Mouse (Mus musculus): ENCODE measurements around the gene 9130409I23Rik. TPM values are rescaled to one million over a fixed set of nuclear protein-coding genes. Genes with fewer than 3 reads are reported as not detected.

The 9130409I23Rik gene
- polyA plus RNA-seq, 1 experiment: not detected

GRCm38 (mm10) chr1:181009754-181010153, 41.3 kb upstream of the 9130409I23Rik start:
- peak overlapping the region; percentile 65 for H3K27ac ChIP-seq (ENCODE audit: control insufficient read depth, insufficient read depth, low read depth, low read length)
- H3K36me3 ChIP-seq (ENCODE audit: control insufficient read depth, insufficient read depth, low read length): no peaks in the 10 kb centered on the region
- TF ChIP-seq POLR2A (IDR thresholded peaks at IDR 0.05; ENCODE audit: control insufficient read depth, low read depth, low read length) (no peak), CTCF (IDR thresholded peaks at IDR 0.05; ENCODE audit: control insufficient read depth, insufficient read depth, insufficient replicate concordance, low read depth, low read length) (0 out of 2 replicates have a peak, but pooled peaks have one; percentile 10)
- no peaks in the 10 kb centered on the region for H3K27me3 ChIP-seq (ENCODE audit: control insufficient read depth, insufficient read depth, low read length)
- no peak overlapping the region for H3K4me3 ChIP-seq (ENCODE audit: control insufficient read depth, low read depth, low read length)
- H3K4me1 ChIP-seq (ENCODE audit: control insufficient read depth, insufficient read depth, low read length): peaks cover 4% of the 10 kb centered on the region

DNA sequence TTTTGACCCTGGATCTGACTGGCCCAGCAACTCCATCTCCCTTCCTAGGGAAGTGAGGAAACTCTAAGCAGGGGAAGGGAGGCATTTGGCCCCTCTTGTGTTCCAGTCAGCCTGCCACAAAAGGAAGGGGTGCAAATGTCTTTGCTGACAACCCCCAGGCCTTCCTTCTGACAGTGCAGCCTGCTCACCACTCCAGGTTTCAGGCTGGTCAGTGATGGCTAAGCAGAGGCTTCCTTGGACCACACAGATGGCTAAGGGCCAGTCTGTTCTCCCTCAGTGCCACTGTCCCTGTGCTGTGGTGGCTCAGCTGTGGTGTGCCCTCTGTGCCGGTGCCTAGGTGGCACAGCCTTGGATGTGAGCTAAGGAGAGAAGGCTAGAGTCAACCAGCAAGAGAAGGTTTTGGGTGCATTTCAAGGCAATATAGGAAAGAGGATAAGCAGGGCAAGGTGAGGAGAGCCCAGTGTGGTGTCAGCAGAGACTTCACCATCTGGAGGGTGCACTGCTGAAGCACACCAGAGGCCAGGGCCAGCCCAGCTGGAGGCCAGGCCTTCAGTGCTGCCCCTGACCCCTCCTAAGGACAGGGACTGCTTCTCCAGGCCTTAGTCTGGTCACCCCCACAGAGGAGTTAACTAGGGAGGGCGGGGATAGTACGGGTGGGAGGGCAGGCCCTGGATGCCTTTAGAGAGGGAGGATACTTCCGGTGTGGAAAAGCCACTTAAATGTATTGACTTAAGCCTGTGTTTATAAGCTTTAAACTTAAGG, 40.7 kb upstream of the 9130409I23Rik start:
- Histone ChIP-seq H3K36me3 (ENCODE audit: control insufficient read depth, insufficient read depth, low read length) (no peaks in the 10 kb centered on the region), H3K27ac (ENCODE audit: control insufficient read depth, insufficient read depth, low read depth, low read length) (peak overlapping the region; percentile 65), H3K4me3 (ENCODE audit: control insufficient read depth, low read depth, low read length) (no peak overlapping the region), H3K4me1 (ENCODE audit: control insufficient read depth, insufficient read depth, low read length) (peaks cover 4% of the 10 kb centered on the region), H3K27me3 (ENCODE audit: control insufficient read depth, insufficient read depth, low read length) (no peaks in the 10 kb centered on the region)
- TF ChIP-seq POLR2A (IDR thresholded peaks at IDR 0.05; ENCODE audit: control insufficient read depth, low read depth, low read length): no peak
- no peak for TF ChIP-seq CTCF (IDR thresholded peaks at IDR 0.05; ENCODE audit: control insufficient read depth, insufficient read depth, insufficient replicate concordance, low read depth, low read length)

DNA sequence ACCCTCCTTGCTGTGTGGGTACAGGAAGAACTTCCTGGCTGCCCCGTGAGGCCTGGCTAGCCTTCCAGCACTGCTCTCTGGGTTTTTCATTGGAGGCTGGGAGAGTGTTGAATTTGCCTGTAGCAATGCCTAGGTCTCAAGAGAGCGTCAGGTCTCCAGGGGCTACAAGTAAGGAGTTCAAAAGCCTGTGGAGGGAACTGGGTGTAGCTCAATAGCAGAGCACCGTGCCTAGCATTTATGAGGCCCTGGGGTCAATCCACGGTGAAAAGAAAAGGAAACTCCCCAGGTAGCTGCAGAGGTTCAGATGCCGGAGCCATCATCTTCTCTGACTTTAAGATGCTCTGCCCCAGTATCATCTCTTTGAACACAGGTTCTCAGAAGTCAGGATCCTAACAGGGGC, 39.4 kb upstream of the 9130409I23Rik start:
- no peaks in the 10 kb centered on the region for H3K27me3 ChIP-seq (ENCODE audit: control insufficient read depth, insufficient read depth, low read length)
- no peak overlapping the region for H3K4me3 ChIP-seq (ENCODE audit: control insufficient read depth, low read depth, low read length)
- H3K27ac ChIP-seq (ENCODE audit: control insufficient read depth, insufficient read depth, low read depth, low read length): peak overlapping the region; percentile 50
- no peaks in the 10 kb centered on the region for H3K36me3 ChIP-seq (ENCODE audit: control insufficient read depth, insufficient read depth, low read length)
- TF ChIP-seq CTCF (IDR thresholded peaks at IDR 0.05; ENCODE audit: control insufficient read depth, insufficient read depth, insufficient replicate concordance, low read depth, low read length) (no peak), POLR2A (IDR thresholded peaks at IDR 0.05; ENCODE audit: control insufficient read depth, low read depth, low read length) (no peak)
- H3K4me1 ChIP-seq (ENCODE audit: control insufficient read depth, insufficient read depth, low read length): peaks cover 5% of the 10 kb centered on the region

GRCm38 (mm10) chr1:181012416-181012815, 38.6 kb upstream of the 9130409I23Rik start:
- TF ChIP-seq CTCF (IDR thresholded peaks at IDR 0.05; ENCODE audit: control insufficient read depth, insufficient read depth, insufficient replicate concordance, low read depth, low read length) (no peak), POLR2A (IDR thresholded peaks at IDR 0.05; ENCODE audit: control insufficient read depth, low read depth, low read length) (no peak)
- Histone ChIP-seq H3K27ac (ENCODE audit: control insufficient read depth, insufficient read depth, low read depth, low read length) (peak overlapping the region; percentile 32), H3K27me3 (ENCODE audit: control insufficient read depth, insufficient read depth, low read length) (no peaks in the 10 kb centered on the region; the same call in 1 of the 2 replicates), H3K4me3 (ENCODE audit: control insufficient read depth, low read depth, low read length) (no peak overlapping the region), H3K4me1 (ENCODE audit: control insufficient read depth, insufficient read depth, low read length) (peaks cover 9% of the 10 kb centered on the region), H3K36me3 (ENCODE audit: control insufficient read depth, insufficient read depth, low read length) (no peaks in the 10 kb centered on the region)

GRCm38 (mm10) chr1:181013446-181013845, 37.6 kb upstream of the 9130409I23Rik start:
- peaks cover 16% of the 10 kb centered on the region for H3K4me1 ChIP-seq (ENCODE audit: control insufficient read depth, insufficient read depth, low read length)
- H3K36me3 ChIP-seq (ENCODE audit: control insufficient read depth, insufficient read depth, low read length): no peaks in the 10 kb centered on the region
- no peak overlapping the region for H3K4me3 ChIP-seq (ENCODE audit: control insufficient read depth, low read depth, low read length)
- H3K27ac ChIP-seq (ENCODE audit: control insufficient read depth, insufficient read depth, low read depth, low read length): no peak overlapping the region
- no peak for TF ChIP-seq POLR2A (IDR thresholded peaks at IDR 0.05; ENCODE audit: control insufficient read depth, low read depth, low read length)
- TF ChIP-seq CTCF (IDR thresholded peaks at IDR 0.05; ENCODE audit: control insufficient read depth, insufficient read depth, insufficient replicate concordance, low read depth, low read length): no peak
- no peaks in the 10 kb centered on the region; the same call in 1 of the 2 replicates for H3K27me3 ChIP-seq (ENCODE audit: control insufficient read depth, insufficient read depth, low read length)

- Histone ChIP-seq H3K27ac (ENCODE audit: control insufficient read depth, insufficient read depth, low read depth, low read length) (peak overlapping the region; percentile 84), H3K27me3 (ENCODE audit: control insufficient read depth, insufficient read depth, low read length) (no peaks in the 10 kb centered on the region; the same call in 1 of the 2 replicates), H3K36me3 (ENCODE audit: control insufficient read depth, insufficient read depth, low read length) (no peaks in the 10 kb centered on the region), H3K4me1 (ENCODE audit: control insufficient read depth, insufficient read depth, low read length) (peaks cover 16% of the 10 kb centered on the region), H3K4me3 (ENCODE audit: control insufficient read depth, low read depth, low read length) (no peak overlapping the region)
- TF ChIP-seq CTCF (IDR thresholded peaks at IDR 0.05; ENCODE audit: control insufficient read depth, insufficient read depth, insufficient replicate concordance, low read depth, low read length): no peak
- no peak for TF ChIP-seq POLR2A (IDR thresholded peaks at IDR 0.05; ENCODE audit: control insufficient read depth, low read depth, low read length)
Observed at GRCm38 (mm10) chr1:181014731-181015500, 36.1 kb upstream of the 9130409I23Rik start.

- Histone ChIP-seq H3K27me3 (ENCODE audit: control insufficient read depth, insufficient read depth, low read length) (no peaks in the 10 kb centered on the region; the same call in 1 of the 2 replicates), H3K27ac (ENCODE audit: control insufficient read depth, insufficient read depth, low read depth, low read length) (peak overlapping the region; percentile 84)
- TF ChIP-seq POLR2A (IDR thresholded peaks at IDR 0.05; ENCODE audit: control insufficient read depth, low read depth, low read length) (no peak), CTCF (IDR thresholded peaks at IDR 0.05; ENCODE audit: control insufficient read depth, insufficient read depth, insufficient replicate concordance, low read depth, low read length) (no peak)
Observed at GRCm38 (mm10) chr1:181015558-181015957, 35.5 kb upstream of the 9130409I23Rik start.

More at GRCm38 (mm10) chr1:181015558-181015957, 35.5 kb upstream of the 9130409I23Rik start:
- Histone ChIP-seq H3K4me1 (ENCODE audit: control insufficient read depth, insufficient read depth, low read length) (peaks cover 13% of the 10 kb centered on the region), H3K36me3 (ENCODE audit: control insufficient read depth, insufficient read depth, low read length) (no peaks in the 10 kb centered on the region), H3K4me3 (ENCODE audit: control insufficient read depth, low read depth, low read length) (no peak overlapping the region)
